Mouse (Mus musculus) large intestine, adult 2 months (tissue): ENCODE measurements around the gene Prkce. TPM values are rescaled to one million over a fixed set of nuclear protein-coding genes. Genes with fewer than 3 reads are reported as not detected.

Source experiments
- DNase-seq: peaks from one replicate; pipeline ENCODE4 v3.0.0-alpha.2; 2012; ENCODE audit warnings: low read depth, low spot score
- WGBS: fragments of 180-500 bp; shearing (Covaris S2); methylation state at CpG from one replicate; pipeline ENCODE4 v1.1.7; 2018; 5-methylcytosine and 5-hydroxymethylcytosine counted together
- polyA plus RNA-seq: library from polyadenylated mRNA; depleted of rRNA; stranded (reverse); fragments of >200 nt; gene quantifications from 2 replicates; pipeline ENCODE4 v1.2.3, GENCODE M21; 2012

The Prkce gene
- polyA plus RNA-seq, 1 experiment: 3.3 TPM

DNA sequence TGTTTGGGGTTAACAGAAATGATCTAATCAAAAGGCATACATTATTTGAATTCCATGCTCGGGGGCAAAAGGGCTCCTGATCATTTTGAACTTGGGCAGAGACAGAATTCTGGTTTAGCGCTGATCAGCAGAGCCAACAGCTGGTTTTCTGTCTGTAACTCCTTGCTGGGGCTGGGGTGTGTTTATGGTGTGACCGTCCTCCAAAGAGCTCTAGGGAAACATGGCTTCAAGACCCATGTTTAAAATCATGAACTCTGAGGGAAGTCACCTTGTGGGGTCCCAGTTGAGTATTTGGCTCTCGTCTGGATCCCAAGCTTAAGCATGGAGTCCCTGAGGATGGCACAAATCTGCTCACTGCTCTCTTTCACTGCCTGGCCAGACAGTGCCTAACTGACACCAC, 183.7 kb downstream of the Prkce start:
- 72% methylated on average over 4 of the region's 4 CpGs for WGBS

DNA sequence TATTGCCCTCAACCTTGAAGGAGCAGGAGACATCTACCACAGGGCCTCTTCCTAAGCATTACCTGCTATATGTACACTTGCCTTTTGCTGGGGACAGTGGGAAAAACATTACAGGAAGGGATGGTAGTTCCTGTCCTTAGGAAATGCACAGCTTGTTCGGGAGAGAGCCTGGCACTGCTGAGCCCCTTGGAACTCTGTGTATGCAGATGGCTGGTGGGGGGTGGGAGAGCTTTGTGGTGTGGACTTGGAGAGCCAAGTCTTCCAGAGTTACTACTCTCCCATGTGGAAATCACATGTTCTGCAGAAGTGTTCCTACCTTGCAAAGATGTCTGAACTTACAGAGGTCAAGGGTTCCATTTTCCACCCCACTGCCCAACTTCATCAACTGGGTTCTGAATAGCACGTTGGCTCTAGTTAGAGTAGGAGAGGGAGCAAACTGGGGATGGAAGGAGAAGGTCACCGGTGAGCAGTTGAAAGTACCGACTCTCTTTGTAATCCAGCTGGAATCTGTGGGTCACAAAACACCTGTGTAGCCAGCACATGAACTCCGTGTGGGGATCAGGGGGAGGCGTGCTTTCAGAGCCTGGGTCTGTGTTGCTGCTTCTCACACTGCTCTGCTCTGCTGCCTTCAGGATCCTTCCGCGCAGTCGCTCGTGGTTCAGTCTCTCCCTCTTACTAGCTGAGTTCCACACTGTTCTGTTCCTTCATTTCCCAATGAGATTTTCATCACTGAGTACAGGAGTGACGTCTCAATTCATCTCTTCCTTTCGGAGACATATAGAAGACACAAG, 184.9 kb downstream of the Prkce start:
- 84% methylated on average over 12 of the region's 12 CpGs for WGBS
- no peak for DNase-seq

More for the DNA sequence above, 183.7 kb downstream of the Prkce start:
- DNase-seq: no peak

DNA sequence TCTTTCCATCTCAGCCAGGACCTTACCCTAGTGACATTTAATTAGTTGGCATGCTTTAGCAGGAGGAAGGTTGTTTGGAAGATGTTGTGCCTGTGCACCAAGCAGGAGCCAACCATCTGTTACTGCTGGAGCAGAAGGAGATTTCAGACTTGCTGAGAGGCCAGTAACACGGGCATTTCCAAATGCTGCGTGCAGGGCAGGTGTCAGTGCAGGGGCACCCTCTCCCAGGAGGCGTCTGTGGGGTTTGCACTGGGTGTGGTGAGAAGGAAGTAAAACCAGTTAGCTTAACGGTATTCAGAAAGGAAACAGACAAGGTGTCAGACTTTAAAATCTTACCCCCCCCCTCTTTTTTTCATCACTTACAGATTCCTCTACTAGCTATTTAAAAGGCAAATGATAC, 186.1 kb downstream of the Prkce start:
- WGBS: 25% methylated on average over 4 of the region's 4 CpGs
- DNase-seq: no peak

DNA sequence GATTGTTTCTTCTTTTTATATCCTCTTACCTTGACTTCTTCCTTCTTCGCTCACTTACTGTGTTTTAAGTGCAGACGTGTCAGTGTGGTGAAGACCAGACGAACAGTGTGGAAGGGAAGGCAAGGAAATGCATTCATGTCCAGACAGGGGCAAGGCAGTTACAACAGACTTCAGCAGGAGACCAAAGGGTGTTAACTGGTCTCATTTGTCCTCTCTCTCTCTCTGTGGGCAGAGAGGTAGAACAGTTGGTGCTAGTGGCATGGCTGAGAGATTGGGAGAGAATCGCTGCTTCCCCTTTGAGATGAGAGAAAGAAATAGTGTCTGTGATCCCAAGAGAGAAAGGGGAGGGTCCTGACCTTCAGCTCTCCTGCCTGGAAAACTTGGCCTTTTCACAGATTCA, 186.5 kb downstream of the Prkce start:
- WGBS: 80% methylated on average over 4 of the region's 4 CpGs
- DNase-seq: no peak

DNA sequence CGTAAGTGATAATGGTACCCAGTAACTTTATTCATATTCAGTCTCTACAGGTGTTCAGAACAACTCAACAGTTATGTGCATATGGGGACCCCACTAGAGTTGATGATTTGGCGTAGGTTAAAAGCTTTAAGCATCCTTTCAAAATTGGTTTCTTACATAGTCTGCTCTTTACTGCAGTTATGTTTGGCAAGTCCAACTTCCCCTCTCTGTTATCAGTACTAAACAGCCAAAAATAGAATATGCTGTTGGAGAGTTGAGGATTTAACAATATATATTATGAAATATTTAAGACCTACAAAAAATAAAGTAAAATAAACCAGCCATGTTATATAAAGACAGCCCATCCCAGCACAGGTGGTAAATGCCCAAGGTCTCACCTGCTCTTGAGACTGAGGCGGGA, 187.3 kb downstream of the Prkce start:
- no peak for DNase-seq
- WGBS: 92% methylated on average over 3 of the region's 3 CpGs

DNA sequence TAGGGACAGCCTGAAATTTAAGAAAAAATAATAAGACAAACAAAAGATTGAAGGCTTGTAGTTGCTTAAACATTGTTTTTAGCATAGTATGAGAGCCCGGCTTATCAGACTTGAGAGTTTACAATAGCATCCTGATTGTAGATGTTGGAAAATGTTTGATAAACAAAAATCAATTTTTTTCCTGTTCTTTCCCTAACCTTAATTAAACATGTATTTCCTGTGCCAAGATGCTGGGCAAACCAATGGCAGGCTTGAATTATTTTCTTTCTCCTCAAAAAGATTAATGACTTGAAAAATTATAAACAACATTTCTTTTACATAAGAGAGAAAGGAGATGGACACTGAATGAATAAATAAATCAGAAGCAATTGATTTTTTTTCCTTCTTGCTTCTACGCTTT, 187.7 kb downstream of the Prkce start:
- no peak for DNase-seq
- 79% methylated on average over 2 of the region's 2 CpGs for WGBS

DNA sequence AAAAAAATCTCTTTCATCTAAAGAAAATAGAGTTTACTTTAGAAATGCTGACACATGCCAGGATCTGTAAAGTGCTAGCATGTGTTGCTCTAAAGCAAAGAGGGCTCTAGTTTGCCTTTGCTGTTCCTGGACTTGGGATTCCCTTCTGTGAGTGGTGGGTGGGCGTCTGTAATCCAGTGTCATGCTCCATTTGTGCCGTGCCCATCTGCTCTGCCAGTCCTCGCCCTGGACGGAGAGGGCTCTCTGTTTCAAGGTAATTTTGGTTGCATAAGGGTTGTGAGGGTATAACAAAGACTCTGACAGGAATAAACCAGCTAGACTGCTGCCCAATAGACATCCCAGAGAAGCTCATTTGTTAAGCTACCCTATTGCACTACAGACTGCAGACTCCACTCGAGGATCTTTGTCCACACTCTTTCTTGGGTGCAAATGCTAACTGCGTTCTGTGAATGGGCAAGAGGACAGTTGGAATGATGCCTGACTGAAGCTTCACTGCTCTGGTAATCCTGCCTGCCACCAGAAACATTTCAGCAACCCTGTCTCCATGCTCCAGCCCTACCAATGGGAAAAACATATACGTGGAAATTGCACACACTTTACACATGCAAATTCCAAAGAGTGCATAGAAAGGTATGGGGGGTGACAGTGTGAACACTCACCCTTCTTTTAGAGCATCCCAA, 188.3 kb downstream of the Prkce start:
- WGBS: 77% methylated on average over 7 of the region's 7 CpGs
- no peak for DNase-seq

DNA sequence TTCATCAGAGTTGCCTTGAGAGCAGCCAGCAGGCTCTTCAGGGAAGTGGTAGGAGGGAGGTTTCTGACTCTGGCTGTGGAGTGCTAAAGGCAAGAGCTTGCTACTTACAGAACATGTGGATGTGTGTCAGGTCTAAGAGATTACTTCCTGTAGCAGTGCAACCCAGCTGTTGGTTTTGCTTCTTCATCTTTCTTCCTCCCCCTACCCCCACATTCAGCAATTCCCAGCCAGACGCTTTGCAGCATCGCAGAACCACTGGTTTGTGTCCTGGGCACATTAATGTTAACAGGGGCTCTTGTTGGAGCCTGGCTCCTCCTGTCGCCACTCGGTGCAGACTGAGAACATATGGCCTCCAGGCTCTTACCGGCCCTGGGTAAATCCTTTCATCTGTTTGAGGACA, 190.8 kb downstream of the Prkce start:
- WGBS: 68% methylated on average over 5 of the region's 5 CpGs
- no peak for DNase-seq

DNA sequence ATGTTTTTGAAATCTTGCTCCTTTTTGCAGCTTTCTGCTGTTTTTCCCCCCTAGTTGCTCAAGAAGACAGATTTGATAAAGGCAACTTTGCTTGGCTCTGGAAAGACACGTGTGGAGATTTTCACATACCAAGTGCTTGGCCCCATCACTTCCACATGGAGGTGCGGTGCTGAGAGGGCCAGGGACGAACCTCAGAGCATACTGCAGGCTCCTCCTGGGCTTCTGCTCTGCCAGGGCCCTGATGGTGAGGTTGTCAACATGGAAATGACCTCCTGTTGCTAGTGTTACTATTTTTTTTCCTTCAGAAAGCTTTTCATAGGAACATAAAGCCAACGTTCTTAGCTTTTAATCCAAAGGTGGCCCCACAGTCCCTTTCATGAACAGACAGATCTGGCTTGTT, 191.3 kb downstream of the Prkce start:
- DNase-seq: no peak
- WGBS: 74% methylated on average over 4 of the region's 4 CpGs

DNA sequence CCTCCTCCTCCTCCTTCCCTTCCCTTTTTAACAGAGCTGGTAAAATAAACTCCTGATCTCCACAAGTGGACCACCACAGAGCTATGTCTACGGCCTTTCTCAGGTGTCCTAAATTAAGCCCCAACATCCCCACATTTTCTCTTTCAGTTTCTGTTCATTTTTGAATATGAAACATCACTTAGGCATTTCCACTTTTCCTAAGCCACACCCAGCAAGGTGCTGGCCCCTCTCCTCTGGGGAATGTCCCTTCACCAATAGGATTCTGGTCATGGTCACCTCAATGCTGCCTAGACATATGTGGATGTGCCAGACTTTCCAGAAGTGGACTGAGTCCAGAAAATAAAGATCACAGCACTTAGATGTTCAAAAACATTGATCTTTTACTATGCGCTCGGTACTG, 193.3 kb downstream of the Prkce start:
- DNase-seq: no peak
- WGBS: 85% methylated on average over 3 of the region's 3 CpGs

DNA sequence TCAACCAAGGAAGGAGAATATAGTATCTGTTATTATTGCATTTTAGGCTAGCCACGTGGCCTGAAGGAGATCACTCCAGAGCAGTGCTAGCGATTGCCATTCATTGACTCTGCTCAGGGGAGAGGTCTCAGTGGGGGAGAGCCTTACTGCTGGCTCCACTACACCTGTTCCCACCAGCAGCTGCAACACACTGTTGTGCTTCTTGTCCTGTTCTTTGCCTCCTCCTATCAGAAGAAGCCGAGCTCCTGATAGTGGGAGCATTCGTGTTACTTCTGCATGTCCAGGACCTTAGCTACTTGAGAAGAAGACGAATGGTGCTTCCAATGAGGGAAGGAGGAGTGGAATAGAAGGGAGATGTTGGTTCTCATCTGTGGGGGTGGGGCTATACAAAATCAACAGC, 195.8 kb downstream of the Prkce start:
- DNase-seq: no peak
- WGBS: 74% methylated on average over 5 of the region's 5 CpGs

DNA sequence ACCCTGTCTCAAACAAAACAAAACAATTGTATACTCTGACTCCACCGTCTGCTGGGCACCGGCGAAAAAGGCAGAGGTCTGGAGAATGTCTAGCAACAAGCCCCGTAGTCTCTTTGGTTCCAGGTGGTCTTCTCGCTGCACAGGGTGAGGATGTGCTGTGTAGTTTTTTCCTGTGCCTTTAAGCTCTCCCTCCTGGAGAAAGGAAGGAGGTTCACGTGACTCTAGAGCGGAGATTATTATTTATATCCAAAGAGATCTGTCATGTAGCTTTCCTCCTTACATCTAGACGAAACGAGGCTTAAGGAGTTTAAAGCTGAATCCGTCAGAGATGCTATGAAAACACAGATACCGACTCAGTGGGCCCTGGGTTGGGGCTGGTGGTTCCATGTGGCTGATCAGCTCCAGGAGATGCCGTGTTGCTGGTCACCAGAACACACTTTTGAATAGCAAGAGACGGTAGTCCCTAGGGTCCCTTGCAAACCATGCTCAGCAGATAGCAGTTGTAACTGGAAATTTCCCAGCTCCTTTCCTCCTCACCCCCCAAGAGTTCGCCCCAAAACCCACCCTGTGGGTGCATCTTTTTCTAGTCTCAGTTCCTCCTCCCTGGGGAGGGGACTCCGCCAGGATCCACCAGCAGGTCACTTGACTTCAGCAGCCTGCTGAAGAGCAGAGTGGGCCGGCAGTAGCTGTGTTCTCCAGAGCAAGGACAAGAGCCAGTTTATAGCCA, 196.9 kb downstream of the Prkce start:
- WGBS: 72% methylated on average over 16 of the region's 16 CpGs
- DNase-seq: no peak

DNA sequence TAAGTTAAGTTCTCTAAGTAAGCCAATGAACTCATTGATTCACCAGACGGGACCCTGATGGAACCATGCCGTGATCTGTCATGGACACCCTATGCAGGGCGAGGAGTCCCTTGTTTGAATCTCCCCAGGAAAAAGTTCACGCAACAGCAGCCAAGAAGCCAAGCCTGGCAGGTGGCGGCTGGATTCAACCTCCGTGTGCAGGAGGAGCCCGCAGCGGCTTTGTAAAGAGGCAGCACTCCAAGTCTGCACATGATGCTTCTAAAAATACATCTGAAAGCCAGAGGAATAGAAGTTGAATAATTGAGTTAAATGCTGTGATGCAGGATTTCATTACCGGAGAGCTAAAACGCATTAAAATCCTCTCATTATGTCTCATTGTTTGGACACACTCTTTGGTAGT, 199.3 kb downstream of the Prkce start:
- WGBS: 83% methylated on average over 10 of the region's 10 CpGs
- DNase-seq: no peak

DNA sequence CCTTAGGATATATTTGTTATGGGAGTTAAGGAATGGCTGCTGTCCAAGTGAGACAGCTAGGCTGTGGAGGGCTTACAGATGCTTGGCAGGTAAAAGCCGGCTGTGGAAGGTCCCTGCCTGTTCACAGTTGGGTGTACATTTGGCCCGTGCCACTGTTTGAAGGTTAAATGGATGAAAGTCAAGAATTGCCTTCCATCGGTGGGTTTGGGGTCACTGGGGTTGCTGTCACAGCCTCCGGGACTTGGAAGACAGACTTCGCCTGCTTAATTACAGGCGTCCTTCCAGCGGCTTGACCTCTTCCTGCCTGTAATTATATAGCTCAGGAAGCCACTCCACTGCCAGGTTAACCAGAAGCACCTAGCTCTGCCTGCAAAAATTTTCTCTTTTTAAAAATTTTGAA, 200.1 kb downstream of the Prkce start:
- WGBS: 43% methylated on average over 7 of the region's 7 CpGs
- DNase-seq: no peak

DNA sequence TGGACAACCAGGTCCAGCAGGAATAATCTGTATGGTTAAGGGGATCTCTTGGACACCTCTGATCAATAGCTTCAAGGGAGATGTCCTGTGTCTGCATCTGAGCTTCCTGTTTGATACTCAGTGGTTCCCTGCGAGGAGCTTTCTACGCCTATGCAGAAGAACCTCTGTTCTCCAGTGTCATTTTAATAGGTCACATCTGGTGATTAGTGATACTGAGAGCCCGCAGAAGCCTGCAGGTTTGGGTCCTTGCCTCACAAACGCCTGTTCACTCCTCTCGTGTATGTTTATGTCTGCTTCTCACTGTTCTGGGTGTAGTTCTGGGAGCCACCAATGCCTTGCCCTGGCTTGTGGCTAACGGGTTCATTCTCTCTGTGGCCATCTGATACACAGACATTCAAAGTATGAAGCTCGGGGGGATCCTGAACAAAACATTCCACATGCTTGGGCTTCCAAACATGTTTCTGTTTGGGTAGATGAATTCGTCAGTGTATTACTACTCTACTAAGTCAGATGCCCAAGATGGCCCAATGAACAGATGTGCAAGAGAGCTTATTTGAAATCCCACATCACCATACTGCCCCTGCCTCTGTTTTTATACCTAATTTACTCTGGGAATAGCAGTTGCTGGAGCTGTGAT, 202.6 kb downstream of the Prkce start:
- no peak for DNase-seq
- WGBS: 73% methylated on average over 8 of the region's 8 CpGs

DNA sequence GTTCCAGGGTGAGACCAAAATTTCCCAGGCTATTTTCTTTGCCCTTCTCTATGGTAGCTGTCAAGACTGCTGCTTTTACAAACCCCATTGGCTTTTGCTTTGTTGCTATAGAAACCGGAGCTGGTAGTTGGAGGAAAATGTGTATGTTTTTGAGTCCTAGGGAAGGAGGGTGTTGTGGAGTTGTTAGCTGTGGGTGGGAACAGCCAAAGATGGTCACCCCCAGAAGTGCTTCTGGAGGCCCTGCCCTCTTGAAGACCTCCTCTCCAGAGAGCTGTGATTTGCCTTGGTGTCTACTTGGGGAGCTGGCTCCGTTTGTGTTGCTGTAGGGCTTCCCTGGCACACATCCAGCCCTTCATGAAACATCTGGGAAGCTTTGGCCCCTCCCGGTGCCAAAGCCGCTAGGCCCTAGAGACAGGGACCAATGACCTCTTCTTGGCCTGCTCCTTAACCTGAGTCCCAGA, 203.5 kb downstream of the Prkce start:
- no peak for DNase-seq
- 40% methylated on average over 4 of the region's 4 CpGs for WGBS

DNA sequence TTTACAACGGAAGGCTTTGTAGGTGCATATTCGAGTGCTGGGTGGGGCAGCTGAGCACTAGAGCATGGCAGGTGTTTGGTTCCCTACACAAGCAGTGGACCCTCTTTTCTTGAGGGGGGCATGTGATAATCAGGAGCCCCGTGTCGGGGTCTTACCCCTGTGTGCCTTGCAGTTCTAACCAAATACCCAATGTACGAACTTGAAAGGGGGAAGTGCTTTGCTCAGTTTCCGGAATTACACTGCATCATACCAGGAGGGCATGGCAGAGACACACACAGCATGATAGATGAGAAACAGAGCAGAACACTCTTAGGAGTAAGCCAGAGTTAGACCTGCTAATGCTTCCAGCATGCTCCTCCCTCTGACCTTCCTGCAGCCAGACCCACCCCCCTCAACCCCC, 208.8 kb downstream of the Prkce start:
- DNase-seq: no peak
- 80% methylated on average over 6 of the region's 6 CpGs for WGBS

DNA sequence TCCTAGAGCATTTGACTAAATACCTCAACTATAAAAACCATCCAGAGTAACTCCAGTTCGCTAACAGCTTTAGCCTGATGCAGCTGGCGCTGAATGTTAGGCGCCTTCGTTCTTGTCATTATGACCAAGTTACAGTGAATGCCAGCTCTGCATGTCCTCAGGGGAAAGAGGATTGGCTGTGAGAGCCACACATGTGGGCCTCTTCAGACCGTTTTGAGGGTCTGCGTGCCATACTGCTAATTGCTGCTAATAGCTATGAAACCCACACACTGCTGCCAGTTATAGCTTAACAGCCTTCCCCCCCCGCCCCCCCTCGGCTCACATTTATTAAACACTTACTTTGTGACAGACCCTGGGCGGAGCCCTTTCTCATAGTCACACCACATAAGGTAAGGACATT, 210.3 kb downstream of the Prkce start:
- 87% methylated on average over 9 of the region's 9 CpGs for WGBS
- DNase-seq: no peak

DNA sequence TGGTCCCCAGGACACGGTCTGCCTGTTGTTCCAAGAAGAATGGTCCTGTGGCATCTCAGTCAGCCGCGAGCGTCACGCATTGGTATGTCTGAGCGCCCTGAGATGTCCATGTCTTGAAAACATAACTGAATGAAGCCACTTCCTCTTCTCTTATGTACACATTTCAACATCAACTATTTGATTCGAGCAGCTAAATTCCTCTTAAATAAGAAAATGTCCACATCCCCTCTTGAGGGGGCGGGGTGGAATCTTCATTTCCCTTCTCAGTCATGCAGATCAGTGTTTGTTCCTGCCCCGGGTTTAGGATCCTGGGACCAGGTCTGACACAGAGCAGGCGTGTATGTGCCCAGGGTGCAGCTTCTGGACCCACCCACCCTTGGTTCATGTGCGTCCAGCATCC, 211.0 kb downstream of the Prkce start:
- DNase-seq: no peak
- WGBS: 76% methylated on average over 11 of the region's 11 CpGs

DNA sequence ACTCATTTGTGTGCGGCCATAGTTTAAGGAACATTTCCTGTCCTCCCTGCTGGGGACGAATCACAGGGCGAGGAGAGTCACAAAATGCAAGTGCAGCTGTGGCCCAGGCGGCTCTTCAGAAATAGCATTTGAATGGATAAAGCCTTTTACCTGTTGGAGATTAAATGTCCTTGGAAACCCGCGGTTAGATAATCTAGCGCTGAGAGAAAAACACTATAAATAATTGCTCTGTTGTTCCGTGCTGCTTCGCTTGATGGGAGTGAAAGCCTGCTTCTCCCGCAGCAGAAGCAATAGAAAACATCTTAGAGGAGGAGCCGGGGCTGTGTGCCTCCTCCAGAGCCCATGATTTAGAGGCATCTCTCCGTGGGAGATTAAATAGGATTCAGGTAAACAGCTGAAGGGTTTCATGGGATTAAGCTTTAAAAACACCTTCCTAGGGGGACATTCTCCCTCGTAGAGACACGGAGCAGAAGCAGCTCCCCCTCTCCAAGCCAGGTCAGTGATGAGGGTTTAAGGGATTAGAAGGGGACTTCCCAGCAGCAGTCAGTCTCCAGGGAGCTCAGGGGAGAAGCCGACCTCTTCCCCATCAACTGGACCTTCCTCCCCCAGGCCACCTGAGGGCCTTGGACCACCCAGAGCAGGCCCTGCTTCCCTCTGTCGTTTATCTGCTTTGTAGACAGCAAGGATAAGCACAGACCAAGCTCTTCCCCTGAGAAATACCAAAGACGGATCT, 212.0 kb downstream of the Prkce start:
- 47% methylated on average over 17 of the region's 17 CpGs for WGBS
- no peak for DNase-seq
